Comparison of ENCODE assay signal across 23 mouse cellular contexts in the genomic region with DNA sequence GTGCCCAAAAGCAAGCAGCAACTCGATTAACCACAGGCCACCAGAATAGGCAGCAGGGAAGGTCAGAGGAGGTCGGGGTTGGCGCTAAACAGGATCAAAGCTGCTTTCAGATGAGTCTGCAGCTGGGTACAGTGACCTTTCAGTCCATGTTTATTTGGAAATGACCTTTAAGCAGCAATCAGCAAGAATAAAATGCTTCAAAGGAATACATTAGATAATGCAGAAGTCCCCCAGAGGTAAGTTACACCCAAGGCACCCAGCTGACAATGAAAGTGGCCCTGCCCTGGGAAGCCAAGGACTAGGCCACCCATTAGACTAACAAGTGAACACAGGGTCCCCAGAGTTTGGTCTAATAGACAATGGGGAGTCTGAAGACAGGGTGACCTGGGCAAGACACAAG. TPM values are rescaled to one million over a fixed set of nuclear protein-coding genes. Genes with fewer than 3 reads are reported as not detected.
"Had no signal": no experiment of that assay in that cellular context is flagged by ENCODE, and none has a peak within 500 bp of the region (broad histone marks: within the 10 kb centered on the region; RNA-seq: fewer than 3 reads in every experiment).

No protein-coding gene starts in this region.

- H3K27ac ChIP-seq: kidney, embryonic 15.5 days; limb, embryonic 12.5 days; limb, embryonic 15.5 days; liver, embryonic 13.5 days; midbrain, embryonic 12.5 days; neural tube, embryonic 13.5 days; stomach, postnatal 0 days had no signal

- H3K27me3 ChIP-seq: kidney, embryonic 15.5 days; limb, embryonic 12.5 days; limb, embryonic 15.5 days; liver, embryonic 13.5 days; midbrain, embryonic 12.5 days; neural tube, embryonic 13.5 days had no signal

- ATAC-seq: midbrain, embryonic 16.5 days had no signal

- H3K9me3 ChIP-seq: kidney, embryonic 15.5 days; limb, embryonic 12.5 days; limb, embryonic 15.5 days; liver, embryonic 13.5 days; midbrain, embryonic 12.5 days; neural tube, embryonic 13.5 days had no signal

- H3K9ac ChIP-seq: kidney, embryonic 15.5 days; limb, embryonic 12.5 days; limb, embryonic 15.5 days; liver, embryonic 13.5 days; midbrain, embryonic 12.5 days; neural tube, embryonic 13.5 days had no signal

- DNase-seq: kidney, adult 8-10 months; kidney, postnatal 10 days; kidney, postnatal 36 days; left cerebral cortex, postnatal 4 days; liver, embryonic 13.5 days; lung, adult 2 months; lung, postnatal 14 days; lung, postnatal 4 days; right cerebral cortex, postnatal 4 days; thymus, adult 2 months; thymus, postnatal 14 days; thymus, postnatal 4 days had no signal

- H3K36me3 ChIP-seq: kidney, embryonic 15.5 days; limb, embryonic 12.5 days; limb, embryonic 15.5 days; liver, embryonic 13.5 days; midbrain, embryonic 12.5 days; neural tube, embryonic 13.5 days had no signal

- H3K4me2 ChIP-seq: kidney, embryonic 15.5 days; limb, embryonic 12.5 days; limb, embryonic 15.5 days; liver, embryonic 13.5 days; midbrain, embryonic 12.5 days; neural tube, embryonic 13.5 days had no signal

- H3K4me3 ChIP-seq: kidney, embryonic 15.5 days; limb, embryonic 12.5 days; limb, embryonic 15.5 days; liver, embryonic 13.5 days; midbrain, embryonic 12.5 days; myocyte; neural tube, embryonic 13.5 days had no signal

RNA-seq across cellular contexts. Expression of a gene that starts 30.2 kb away (rescaled TPM):
- total RNA-seq: megakaryocyte-erythroid progenitor cell, adult 5-6 weeks; monocyte, adult 5-6 weeks; neutrophil, adult 5-6 weeks had no signal
